Mouse (Mus musculus) lung, postnatal 0 days (tissue): Measurements from ENCODE around the gene Nek6.

Experiments used
- CTCF ChIP-seq: IDR thresholded peaks from 2 replicates; pipeline ENCODE4 v1.5.1; 2016; ENCODE audit warnings: antibody characterized with exemption, mild to moderate bottlenecking
- EP300 ChIP-seq: IDR thresholded peaks from 2 replicates; pipeline ENCODE4 v1.6.1; 2016; ENCODE audit warnings: antibody characterized with exemption, mild to moderate bottlenecking, control low read depth

DNA sequence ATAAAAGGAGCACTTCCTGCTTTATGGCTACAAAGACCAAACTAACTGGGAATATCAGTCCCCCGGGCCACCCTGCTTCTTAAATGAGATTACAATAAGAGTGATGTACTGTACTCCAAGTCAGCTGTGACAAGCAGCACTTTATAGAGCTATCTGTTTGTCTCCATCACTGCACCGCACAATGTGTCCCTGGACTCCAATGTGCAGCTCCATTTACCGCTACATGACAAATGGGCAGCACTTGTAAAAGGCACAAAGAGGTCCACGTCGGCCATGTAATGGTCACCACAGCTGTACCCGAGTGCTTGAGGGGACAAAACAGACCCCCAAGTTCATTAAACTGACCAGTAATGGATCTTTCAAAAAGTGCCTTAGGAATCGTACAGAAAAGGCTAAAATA is 83.4 kb downstream of the Nek6 start:
- TF ChIP-seq CTCF (no peak), EP300 (no peak)
